Mouse (Mus musculus) R1 (cell line): ENCODE measurements at regions not wholly inside any gene's neighbourhood (a gene's known extent, or its start where the extent isn't known, plus 50 kb on each side); places are given as distances from the start of the nearest gene placed in this dataset.
A peak's percentile ranks its signal among the peaks of the same experiment; 100 is the strongest.

Source experiments
- DNase-seq: peaks from one replicate; pipeline ENCODE4 v3.0.0-alpha.2; 2018; ENCODE audit warnings: low read depth, low spot score

GRCm38 (mm10) chr14:100458727-100459447, 174.4 kb upstream of the Klf12 start:
- DNase-seq: peak; percentile 99

GRCm38 (mm10) chr14:100457870-100458726, 173.6 kb upstream of the Klf12 start:
- no peak for DNase-seq

GRCm38 (mm10) chr14:100446130-100446529, 161.7 kb upstream of the Klf12 start:
- no peak for DNase-seq

GRCm38 (mm10) chr14:100444848-100445247, 160.4 kb upstream of the Klf12 start:
- DNase-seq: no peak

- no peak for DNase-seq
Measured at GRCm38 (mm10) chr14:100444099-100444498, 159.6 kb upstream of the Klf12 start.

GRCm38 (mm10) chr14:100437552-100437951, 153.1 kb upstream of the Klf12 start:
- DNase-seq: peak; percentile 32

- no peak for DNase-seq
Measured at GRCm38 (mm10) chr14:100429662-100430061, 145.2 kb upstream of the Klf12 start.

GRCm38 (mm10) chr14:100426399-100426798, 141.9 kb upstream of the Klf12 start:
- no peak for DNase-seq

GRCm38 (mm10) chr14:100423790-100424189, 139.3 kb upstream of the Klf12 start:
- peak; percentile 7 for DNase-seq

GRCm38 (mm10) chr14:100421666-100422065, 137.2 kb upstream of the Klf12 start:
- DNase-seq: no peak

- no peak for DNase-seq
Measured at GRCm38 (mm10) chr14:100415099-100415498, 130.6 kb upstream of the Klf12 start.

GRCm38 (mm10) chr14:100412211-100412610, 127.7 kb upstream of the Klf12 start:
- no peak for DNase-seq

GRCm38 (mm10) chr14:100397191-100397590, 112.7 kb upstream of the Klf12 start:
- no peak for DNase-seq

- DNase-seq: peak; percentile 36
Measured at GRCm38 (mm10) chr14:100375218-100375983, 90.9 kb upstream of the Klf12 start.

- DNase-seq: peak; percentile 14
Measured at GRCm38 (mm10) chr14:100374494-100375217, 90.2 kb upstream of the Klf12 start.

- no peak for DNase-seq
Measured at GRCm38 (mm10) chr14:100366234-100366864, 81.9 kb upstream of the Klf12 start.

- DNase-seq: no peak
Measured at GRCm38 (mm10) chr14:100362786-100363185, 78.3 kb upstream of the Klf12 start.

GRCm38 (mm10) chr14:100361346-100362029, 77.0 kb upstream of the Klf12 start:
- DNase-seq: peak; percentile 8

- DNase-seq: peak; percentile 24
Measured at GRCm38 (mm10) chr14:100359881-100360280, 75.4 kb upstream of the Klf12 start.

GRCm38 (mm10) chr14:100357131-100357530, 72.7 kb upstream of the Klf12 start:
- DNase-seq: no peak
